Mouse (Mus musculus): ENCODE data around the gene Rbm8a. TPM values are rescaled to one million over a fixed set of nuclear protein-coding genes. Genes with fewer than 3 reads are reported as not detected.

Gene Rbm8a
- polyA plus RNA-seq, 1 experiment from 2014 or later: 56.5 TPM

DNA sequence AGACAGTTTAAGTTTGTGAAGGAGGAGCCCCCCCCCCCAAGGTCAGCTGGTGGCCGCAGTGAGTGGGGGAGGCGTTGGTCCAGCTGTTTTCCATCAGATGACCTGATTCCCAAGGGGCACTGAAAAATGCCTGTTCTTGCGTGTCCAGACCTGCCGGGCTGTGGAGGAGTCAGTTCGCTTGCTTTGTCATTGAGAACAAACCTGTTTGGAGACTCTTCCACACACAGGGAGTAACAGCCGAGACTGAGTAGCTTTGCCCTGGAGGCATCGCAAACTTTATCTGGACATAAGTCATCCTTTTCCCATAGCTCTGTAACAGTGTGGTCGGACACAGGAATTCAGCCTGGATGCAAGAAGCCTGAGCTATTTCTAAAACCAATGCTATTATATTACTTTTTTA is 44.7 kb downstream of the Rbm8a start:
- TF ChIP-seq CTCF (IDR thresholded peaks at IDR 0.05; ENCODE audit: low read depth) (no peak), EP300 (IDR thresholded peaks at IDR 0.05; ENCODE audit: low read depth) (no peak)
- Histone ChIP-seq H3K36me3 (replicated peaks; ENCODE audit: insufficient read depth, low read length) (no peaks in the 10 kb centered on the region), H3K4me2 (ENCODE audit: low read depth, low read length) (no peak overlapping the region), H3K4me1 (ENCODE audit: insufficient read depth) (peaks cover 4% of the 10 kb centered on the region), H3K9ac (replicated peaks) (no peak overlapping the region), H3K4me3 (ENCODE audit: low read depth, low read length) (no peak overlapping the region), H3K27ac (ENCODE audit: low read depth) (no peak overlapping the region), H3K27me3 (ENCODE audit: insufficient read depth, low read length) (peaks cover 16% of the 10 kb centered on the region), H3K9me3 (ENCODE audit: low read length) (no peaks in the 10 kb centered on the region)
- ATAC-seq: no peak
- WGBS (ENCODE audit: insufficient replicate concordance): 73% methylated on average over 8 of the region's 8 CpGs
- no peak for DNase-seq

- Histone ChIP-seq H3K9me3 (ENCODE audit: low read length) (no peaks in the 10 kb centered on the region), H3K36me3 (replicated peaks; ENCODE audit: insufficient read depth, low read length) (no peaks in the 10 kb centered on the region), H3K9ac (replicated peaks) (no peak overlapping the region), H3K4me2 (ENCODE audit: low read depth, low read length) (no peak overlapping the region), H3K4me3 (ENCODE audit: low read depth, low read length) (no peak overlapping the region), H3K27me3 (ENCODE audit: insufficient read depth, low read length) (peaks cover 17% of the 10 kb centered on the region), H3K4me1 (ENCODE audit: insufficient read depth) (peaks cover 4% of the 10 kb centered on the region), H3K27ac (ENCODE audit: low read depth) (no peak overlapping the region)
- no peak for DNase-seq
- no peak for ATAC-seq
- TF ChIP-seq CTCF (IDR thresholded peaks at IDR 0.05; ENCODE audit: low read depth) (no peak), EP300 (IDR thresholded peaks at IDR 0.05; ENCODE audit: low read depth) (no peak)
- 58% methylated on average over 3 of the region's 3 CpGs for WGBS (ENCODE audit: insufficient replicate concordance)
Observed at GRCm38 (mm10) chr3:96675171-96675570, 45.4 kb downstream of the Rbm8a start.

DNA sequence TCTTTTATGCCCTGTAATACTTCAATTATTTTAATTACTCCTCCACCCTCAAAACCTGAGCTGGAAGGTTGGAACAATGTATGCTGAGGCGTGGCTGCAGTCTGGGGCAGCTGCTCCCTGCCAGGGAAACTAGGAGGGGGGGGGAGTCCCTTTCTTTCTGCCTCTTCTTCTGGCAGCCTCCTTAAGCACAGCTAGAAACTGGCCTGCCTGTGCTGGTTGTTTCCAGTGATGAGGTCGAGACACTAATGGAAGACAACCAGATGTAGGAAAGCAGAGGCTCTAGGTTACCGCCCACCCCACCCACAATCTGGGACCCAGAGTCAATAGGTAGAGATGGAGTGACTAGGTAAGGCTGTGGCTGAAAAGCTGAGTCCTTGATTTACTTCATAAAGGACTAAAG is 46.0 kb downstream of the Rbm8a start:
- no peaks in the 10 kb centered on the region for H3K4me1 ChIP-seq (ENCODE audit: insufficient read depth)
- no peak overlapping the region for H3K27ac ChIP-seq (ENCODE audit: low read depth)
- no peak overlapping the region for H3K4me2 ChIP-seq (ENCODE audit: low read depth, low read length)
- no peak for DNase-seq
- H3K4me3 ChIP-seq (ENCODE audit: low read depth, low read length): no peak overlapping the region
- TF ChIP-seq EP300 (IDR thresholded peaks at IDR 0.05; ENCODE audit: low read depth) (no peak), CTCF (IDR thresholded peaks at IDR 0.05; ENCODE audit: low read depth) (no peak)
- WGBS (ENCODE audit: insufficient replicate concordance): 67% methylated on average over 3 of the region's 3 CpGs
- ATAC-seq: no peak
- no peaks in the 10 kb centered on the region for H3K36me3 ChIP-seq (replicated peaks; ENCODE audit: insufficient read depth, low read length)
- peaks cover 15% of the 10 kb centered on the region for H3K27me3 ChIP-seq (ENCODE audit: insufficient read depth, low read length)
- no peaks in the 10 kb centered on the region for H3K9me3 ChIP-seq (ENCODE audit: low read length)
- H3K9ac ChIP-seq (replicated peaks): no peak overlapping the region

DNA sequence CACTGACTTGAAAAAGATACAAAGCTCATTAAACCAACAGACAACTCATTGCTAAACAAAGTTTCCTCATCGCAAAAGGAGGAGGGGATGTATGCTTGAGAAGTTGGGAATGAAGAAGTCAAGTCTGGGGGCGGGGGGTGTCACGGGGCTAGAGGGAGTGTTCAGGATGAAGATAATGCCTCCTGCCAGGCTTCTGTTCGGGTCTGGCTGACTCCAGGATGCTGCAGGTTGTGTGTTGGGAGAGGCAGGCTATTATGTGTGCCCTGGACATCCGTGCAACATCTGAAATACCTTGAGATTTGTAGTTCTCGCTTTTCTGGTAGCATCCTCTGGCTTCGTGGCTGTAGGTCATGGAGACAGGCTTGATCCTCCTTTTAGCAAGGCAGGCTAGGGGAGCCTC is 48.7 kb downstream of the Rbm8a start:
- no peak for DNase-seq
- no peaks in the 10 kb centered on the region for H3K36me3 ChIP-seq (replicated peaks; ENCODE audit: insufficient read depth, low read length)
- H3K27ac ChIP-seq (ENCODE audit: low read depth): no peak overlapping the region
- 62% methylated on average over 7 of the region's 7 CpGs for WGBS (ENCODE audit: insufficient replicate concordance)
- TF ChIP-seq CTCF (IDR thresholded peaks at IDR 0.05; ENCODE audit: low read depth) (no peak), EP300 (IDR thresholded peaks at IDR 0.05; ENCODE audit: low read depth) (no peak)
- H3K4me3 ChIP-seq (ENCODE audit: low read depth, low read length): no peak overlapping the region
- no peak for ATAC-seq
- no peaks in the 10 kb centered on the region for H3K4me1 ChIP-seq (ENCODE audit: insufficient read depth)
- H3K9ac ChIP-seq (replicated peaks): no peak overlapping the region
- no peaks in the 10 kb centered on the region for H3K9me3 ChIP-seq (ENCODE audit: low read length)
- no peak overlapping the region for H3K4me2 ChIP-seq (ENCODE audit: low read depth, low read length)
- peaks cover 18% of the 10 kb centered on the region; the same call in 1 of the 2 replicates for H3K27me3 ChIP-seq (ENCODE audit: insufficient read depth, low read length)

DNA sequence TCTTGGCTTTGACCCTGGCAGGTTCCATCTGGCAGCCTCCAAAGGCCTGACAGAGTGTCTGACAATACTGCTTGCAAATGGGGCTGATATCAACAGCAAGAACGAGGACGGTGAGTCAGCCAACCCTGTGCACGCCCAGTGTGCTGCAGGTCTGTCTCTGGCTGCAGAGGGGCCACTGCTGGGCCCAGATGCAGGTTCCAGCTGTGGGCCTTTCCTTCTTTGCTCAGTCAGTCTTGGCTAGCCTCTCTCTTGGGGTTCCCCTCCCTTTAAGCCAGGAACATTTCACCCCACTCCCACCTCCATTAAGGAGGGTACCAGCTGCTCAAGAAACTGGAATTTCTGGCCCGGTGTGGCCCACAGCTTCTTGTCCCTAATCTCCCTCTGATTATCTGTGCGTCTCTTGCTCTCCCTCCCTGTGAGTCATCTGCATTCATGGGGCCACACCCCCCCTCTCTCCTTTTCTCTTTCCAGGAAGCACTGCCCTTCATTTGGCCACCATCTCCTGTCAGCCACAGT is 49.5 kb downstream of the Rbm8a start:
- H3K4me1 ChIP-seq (ENCODE audit: insufficient read depth): no peaks in the 10 kb centered on the region
- no peak overlapping the region for H3K4me2 ChIP-seq (ENCODE audit: low read depth, low read length)
- no peak for TF ChIP-seq CTCF (IDR thresholded peaks at IDR 0.05; ENCODE audit: low read depth)
- no peak for TF ChIP-seq EP300 (IDR thresholded peaks at IDR 0.05; ENCODE audit: low read depth)
- H3K36me3 ChIP-seq (replicated peaks; ENCODE audit: insufficient read depth, low read length): no peaks in the 10 kb centered on the region
- no peaks in the 10 kb centered on the region for H3K9me3 ChIP-seq (ENCODE audit: low read length)
- H3K9ac ChIP-seq (replicated peaks): no peak overlapping the region
- ATAC-seq (no peak), DNase-seq (no peak)
- H3K27me3 ChIP-seq (ENCODE audit: insufficient read depth, low read length): peaks cover 22% of the 10 kb centered on the region; the same call in 1 of the 2 replicates
- 25% methylated on average over 5 of the region's 5 CpGs for WGBS (ENCODE audit: insufficient replicate concordance)
- no peak overlapping the region for H3K27ac ChIP-seq (ENCODE audit: low read depth)
- no peak overlapping the region for H3K4me3 ChIP-seq (ENCODE audit: low read depth, low read length)

GRCm38 (mm10) chr3:96680269-96680956 is 50.7 kb downstream of the Rbm8a start:
- peaks cover 34% of the 10 kb centered on the region; the same call in 1 of the 2 replicates for H3K27me3 ChIP-seq (ENCODE audit: insufficient read depth, low read length)
- no peaks in the 10 kb centered on the region for H3K9me3 ChIP-seq (ENCODE audit: low read length)
- H3K4me2 ChIP-seq (ENCODE audit: low read depth, low read length): no peak overlapping the region
- no peak overlapping the region for H3K9ac ChIP-seq (replicated peaks)
- no peak overlapping the region for H3K27ac ChIP-seq (ENCODE audit: low read depth)
- H3K4me3 ChIP-seq (ENCODE audit: low read depth, low read length): no peak overlapping the region
- H3K36me3 ChIP-seq (replicated peaks; ENCODE audit: insufficient read depth, low read length): no peaks in the 10 kb centered on the region
- no peaks in the 10 kb centered on the region; the same call in 1 of the 2 replicates for H3K4me1 ChIP-seq (ENCODE audit: insufficient read depth)
- DNase-seq (no peak), ATAC-seq (no peak)
- 25% methylated on average over 12 of the region's 12 CpGs for WGBS (ENCODE audit: insufficient replicate concordance)
- no peak for TF ChIP-seq CTCF (IDR thresholded peaks at IDR 0.05; ENCODE audit: low read depth)
- no peak for TF ChIP-seq EP300 (IDR thresholded peaks at IDR 0.05; ENCODE audit: low read depth)

Other genes with a start within 250 kb of the Rbm8a start
- gene BC107364, start 177.6 kb upstream of the Rbm8a start, polyA plus RNA-seq (2015; fragmentation: Nextera tagmentation; extraction: Ambion mirVana): not detected in 2 replicates
- gene Hfe2, start 104.8 kb upstream of the Rbm8a start, polyA plus RNA-seq (2015; fragmentation: Nextera tagmentation; extraction: Ambion mirVana): 19.2 and 21.8 TPM in 2 replicates
- gene Txnip, start 72.0 kb upstream of the Rbm8a start, polyA plus RNA-seq (2015; fragmentation: Nextera tagmentation; extraction: Ambion mirVana): 65.3 and 72.4 TPM in 2 replicates
- not detected in 2 replicates for gene Gm16253, start 52.9 kb upstream of the Rbm8a start, polyA plus RNA-seq (2015; fragmentation: Nextera tagmentation; extraction: Ambion mirVana)
- 12.9 and 14.7 TPM in 2 replicates for gene Polr3gl, start 35.8 kb upstream of the Rbm8a start, polyA plus RNA-seq (2015; fragmentation: Nextera tagmentation; extraction: Ambion mirVana)
- gene Ankrd34a, start 33.3 kb upstream of the Rbm8a start, polyA plus RNA-seq (2015; fragmentation: Nextera tagmentation; extraction: Ambion mirVana): not detected in 2 replicates
- 0.45 and 0.54 TPM in 2 replicates for gene Lix1l, start 28.8 kb upstream of the Rbm8a start, polyA plus RNA-seq (2015; fragmentation: Nextera tagmentation; extraction: Ambion mirVana)
- 24.1 and 24.4 TPM in 2 replicates for gene Pex11b, start 5.4 kb downstream of the Rbm8a start, polyA plus RNA-seq (2015; fragmentation: Nextera tagmentation; extraction: Ambion mirVana)
- gene Gm42957, start 5.5 kb downstream of the Rbm8a start, polyA plus RNA-seq (2015; fragmentation: Nextera tagmentation; extraction: Ambion mirVana): not detected in 2 replicates
- 0.05 and 0.07 TPM in 2 replicates for gene Itga10, start 15.7 kb downstream of the Rbm8a start, polyA plus RNA-seq (2015; fragmentation: Nextera tagmentation; extraction: Ambion mirVana)
- gene Ankrd35, start 40.2 kb downstream of the Rbm8a start, polyA plus RNA-seq (2015; fragmentation: Nextera tagmentation; extraction: Ambion mirVana): 0.37 and 0.45 TPM in 2 replicates
- gene Pias3, start 66.5 kb downstream of the Rbm8a start, polyA plus RNA-seq (2015; fragmentation: Nextera tagmentation; extraction: Ambion mirVana): 4.6 and 5.2 TPM in 2 replicates
- gene Nudt17, start 78.6 kb downstream of the Rbm8a start, polyA plus RNA-seq (2015; fragmentation: Nextera tagmentation; extraction: Ambion mirVana): 0.29 and 0.38 TPM in 2 replicates
- gene Polr3c, start 97.7 kb downstream of the Rbm8a start, polyA plus RNA-seq (2015; fragmentation: Nextera tagmentation; extraction: Ambion mirVana): 10.4 and 11.6 TPM in 2 replicates
- gene Rnf115, start 97.7 kb downstream of the Rbm8a start, polyA plus RNA-seq (2015; fragmentation: Nextera tagmentation; extraction: Ambion mirVana): 28.6 and 29.7 TPM in 2 replicates
- gene Pdzk1, start 199.4 kb downstream of the Rbm8a start, polyA plus RNA-seq (2015; fragmentation: Nextera tagmentation; extraction: Ambion mirVana): 49.4 and 57.7 TPM in 2 replicates
- 0.78 and 0.89 TPM in 2 replicates for gene Cd160, start 199.4 kb downstream of the Rbm8a start, polyA plus RNA-seq (2015; fragmentation: Nextera tagmentation; extraction: Ambion mirVana)